Mouse (Mus musculus) liver, embryonic 13.5 days (tissue): ENCODE measurements at regions not wholly inside any gene's neighbourhood (a gene's known extent, or its start where the extent isn't known, plus 50 kb on each side); places are given as distances from the start of the nearest gene placed in this dataset.

ENCODE experiments used
- ATAC-seq: fragments of 200-750 bp; cut with Nextera tagmentation; 2 replicates; pipeline ENCODE4 v1.8.0; 2017; ENCODE audit warnings: low read depth, mild to moderate bottlenecking, moderate number of reproducible peaks, moderate library complexity
- DNase-seq: peaks from one replicate; pipeline ENCODE4 v3.0.0; 2022
- H3K27ac ChIP-seq: fragments of 300-500 bp; sonication (generic); 2 replicates; pipeline ENCODE4 v1.5.1; 2015; ENCODE audit warnings: moderate library complexity, mild to moderate bottlenecking, inconsistent platforms
- H3K27me3 ChIP-seq: fragments of 300-500 bp; sonication (generic); 2 replicates; pipeline ENCODE4 v1.6.1; 2015; ENCODE audit warnings: mild to moderate bottlenecking, inconsistent platforms
- H3K36me3 ChIP-seq: fragments of 300-500 bp; sonication (generic); 2 replicates; pipeline ENCODE4 v1.6.1; 2015; ENCODE audit warnings: mild to moderate bottlenecking, inconsistent platforms
- H3K4me1 ChIP-seq: fragments of 300-500 bp; sonication (generic); replicated peaks from 2 replicates; pipeline ENCODE4 v1.6.1; 2015; ENCODE audit warnings: inconsistent platforms
- H3K4me2 ChIP-seq: fragments of 300-500 bp; sonication (generic); 2 replicates; pipeline ENCODE4 v1.6.1; 2015; ENCODE audit warnings: inconsistent platforms, mild to moderate bottlenecking, moderate library complexity
- H3K4me3 ChIP-seq: fragments of 300-500 bp; sonication (generic); replicated peaks from 2 replicates; pipeline ENCODE4 v1.5.1; 2015; ENCODE audit warnings: mild to moderate bottlenecking, inconsistent platforms
- H3K9ac ChIP-seq: fragments of 300-500 bp; sonication (generic); 2 replicates; pipeline ENCODE4 v1.6.1; 2015; ENCODE audit warnings: mild to moderate bottlenecking, inconsistent platforms
- H3K9me3 ChIP-seq: fragments of 300-500 bp; sonication (generic); replicated peaks from 2 replicates; pipeline ENCODE4 v1.6.1; 2016; ENCODE audit warnings: inconsistent platforms
- WGBS: fragments of 180-500 bp; shearing (Covaris S2); methylation state at CpG from one replicate; pipeline ENCODE4 v1.1.7; 2015; ENCODE audit not compliant: insufficient replicate concordance; 5-methylcytosine and 5-hydroxymethylcytosine counted together

DNA sequence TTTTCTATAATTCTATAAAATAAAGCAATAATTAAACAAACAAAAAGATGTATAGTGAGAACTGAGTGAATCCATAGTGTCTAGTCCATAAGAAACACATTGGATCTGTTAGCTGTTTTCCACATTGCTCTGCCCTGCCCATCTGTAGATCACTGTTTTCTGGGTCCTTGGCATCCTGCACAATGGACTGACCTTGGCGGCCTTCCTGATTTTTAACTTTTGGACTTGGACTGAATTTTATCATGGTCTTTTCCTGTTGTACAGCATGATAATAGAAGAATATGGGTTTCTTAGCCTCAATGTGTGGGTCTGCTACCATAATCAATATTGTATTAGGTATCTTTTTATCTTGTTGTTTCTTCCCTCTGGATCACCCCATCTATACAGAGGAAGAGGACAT is 456.0 kb downstream of the 1810013L24Rik start:
- 64% methylated on average over 1 of the region's 1 CpGs for WGBS
- ATAC-seq (no peak), DNase-seq (no peak)
- no peaks in the 10 kb centered on the region for H3K9me3 ChIP-seq
- no peaks in the 10 kb centered on the region for H3K36me3 ChIP-seq
- H3K27me3 ChIP-seq: no peaks in the 10 kb centered on the region
- no peak overlapping the region for H3K27ac ChIP-seq
- no peaks in the 10 kb centered on the region for H3K4me1 ChIP-seq
- H3K4me3 ChIP-seq: no peak overlapping the region
- no peak overlapping the region for H3K9ac ChIP-seq
- H3K4me2 ChIP-seq: no peak overlapping the region

GRCm38 (mm10) chr16:9287557-9287956 is 457.7 kb downstream of the 1810013L24Rik start:
- H3K9me3 ChIP-seq: no peaks in the 10 kb centered on the region
- ATAC-seq: no peak
- no peak for DNase-seq
- H3K4me2 ChIP-seq: no peak overlapping the region
- WGBS: 55% methylated on average over 6 of the region's 6 CpGs
- H3K36me3 ChIP-seq: no peaks in the 10 kb centered on the region
- no peaks in the 10 kb centered on the region for H3K4me1 ChIP-seq
- H3K27me3 ChIP-seq: no peaks in the 10 kb centered on the region
- no peak overlapping the region for H3K4me3 ChIP-seq
- no peak overlapping the region for H3K9ac ChIP-seq
- no peak overlapping the region for H3K27ac ChIP-seq

DNA sequence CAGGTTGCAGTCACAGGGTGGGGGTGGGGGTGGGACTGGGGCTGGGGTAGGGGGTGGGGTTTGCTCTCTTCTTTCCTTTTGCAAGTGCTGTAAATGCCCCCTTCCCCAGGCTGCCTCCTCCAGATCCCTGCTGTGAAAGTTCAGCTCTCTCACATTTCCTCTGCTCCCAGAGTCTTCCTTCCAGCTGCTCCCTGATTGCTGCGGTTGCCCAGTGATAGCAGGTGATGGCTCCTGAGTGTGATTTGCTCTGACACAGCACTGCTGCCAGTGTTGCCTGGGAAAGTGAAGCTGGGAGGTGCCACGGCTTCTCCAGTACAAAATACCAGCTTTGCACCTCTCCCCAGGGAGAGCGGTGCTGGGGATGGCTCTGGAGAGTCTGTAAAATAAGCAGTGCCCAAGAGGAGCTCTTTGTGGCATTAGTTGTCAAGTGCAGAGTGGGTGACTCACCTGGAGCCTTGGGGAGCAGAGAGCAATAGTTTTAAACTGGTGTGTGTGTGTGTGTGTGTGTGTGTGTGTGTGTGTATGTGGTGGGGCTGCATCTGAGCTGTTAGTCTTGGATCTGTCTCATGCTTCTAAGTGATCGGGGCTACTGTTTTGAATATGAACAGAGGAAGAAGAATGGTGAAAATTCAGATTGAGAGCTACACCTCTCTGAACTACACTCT is 461.6 kb downstream of the 1810013L24Rik start:
- no peaks in the 10 kb centered on the region for H3K36me3 ChIP-seq
- no peak overlapping the region for H3K4me3 ChIP-seq
- H3K9me3 ChIP-seq: no peaks in the 10 kb centered on the region
- ATAC-seq (no peak), DNase-seq (no peak)
- no peak overlapping the region for H3K27ac ChIP-seq
- H3K9ac ChIP-seq: no peak overlapping the region
- no peak overlapping the region for H3K4me2 ChIP-seq
- no peaks in the 10 kb centered on the region for H3K27me3 ChIP-seq
- H3K4me1 ChIP-seq: no peaks in the 10 kb centered on the region
- whole genome bisulfite sequencing: 44% methylated on average over 4 of the region's 4 CpGs

DNA sequence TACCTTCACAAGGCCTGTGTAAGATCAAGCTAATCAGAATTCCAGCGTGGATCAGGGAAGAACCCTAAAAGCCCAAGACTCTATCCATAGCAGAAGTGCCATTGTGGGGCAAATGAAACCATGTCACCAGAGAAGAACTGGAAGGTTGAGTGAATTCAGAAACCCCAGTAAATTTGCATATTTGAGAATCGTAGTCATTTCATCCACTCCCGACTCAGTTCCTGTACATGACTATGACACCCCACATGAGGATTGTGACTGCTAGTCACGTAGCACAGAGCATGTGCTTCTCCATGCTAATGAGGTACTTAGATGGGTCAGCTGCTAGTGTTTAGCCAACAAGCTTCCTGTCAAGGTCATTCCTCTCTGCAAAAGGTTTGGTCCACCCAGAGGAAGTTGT is 473.2 kb downstream of the 1810013L24Rik start:
- no peaks in the 10 kb centered on the region for H3K36me3 ChIP-seq
- DNase-seq: no peak
- WGBS: 58% methylated on average over 4 of the region's 4 CpGs
- no peaks in the 10 kb centered on the region for H3K27me3 ChIP-seq
- no peak overlapping the region for H3K4me2 ChIP-seq
- no peaks in the 10 kb centered on the region for H3K9me3 ChIP-seq
- H3K4me3 ChIP-seq: no peak overlapping the region
- H3K9ac ChIP-seq: no peak overlapping the region
- H3K27ac ChIP-seq: no peak overlapping the region
- ATAC-seq: no peak
- no peaks in the 10 kb centered on the region for H3K4me1 ChIP-seq

DNA sequence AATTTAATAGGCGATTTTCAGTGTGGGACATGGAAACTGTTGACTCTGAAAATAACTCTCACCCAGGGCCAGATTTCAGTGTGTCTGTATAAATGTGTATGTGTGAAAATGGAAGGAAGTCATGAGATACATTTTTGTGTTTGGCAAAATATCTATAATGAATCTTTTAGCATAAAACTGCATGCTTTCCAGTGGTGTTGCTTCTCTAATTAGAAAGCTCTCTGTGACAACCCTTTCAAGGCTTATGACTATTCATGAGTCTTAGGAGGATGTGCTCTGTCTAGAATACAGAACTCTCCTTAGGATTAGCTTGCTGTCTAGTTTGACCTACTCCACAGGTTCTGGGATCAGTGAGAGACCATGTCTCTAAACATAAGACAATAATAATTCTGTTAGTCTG is 474.2 kb downstream of the 1810013L24Rik start:
- H3K4me3 ChIP-seq: no peak overlapping the region
- H3K4me2 ChIP-seq: no peak overlapping the region
- H3K9me3 ChIP-seq: no peaks in the 10 kb centered on the region
- H3K4me1 ChIP-seq: no peaks in the 10 kb centered on the region
- H3K27ac ChIP-seq: no peak overlapping the region
- no peak overlapping the region for H3K9ac ChIP-seq
- H3K27me3 ChIP-seq: no peaks in the 10 kb centered on the region
- no peak for DNase-seq
- ATAC-seq: no peak
- no peaks in the 10 kb centered on the region for H3K36me3 ChIP-seq
- 42% methylated on average over 1 of the region's 1 CpGs for WGBS

- H3K27me3 ChIP-seq: no peaks in the 10 kb centered on the region
- no peak overlapping the region for H3K4me3 ChIP-seq
- ATAC-seq (no peak), DNase-seq (no peak)
- H3K4me2 ChIP-seq: no peak overlapping the region
- H3K27ac ChIP-seq: no peak overlapping the region
- H3K9me3 ChIP-seq: no peaks in the 10 kb centered on the region
- no peaks in the 10 kb centered on the region for H3K36me3 ChIP-seq
- no peaks in the 10 kb centered on the region for H3K4me1 ChIP-seq
- 11% methylated on average over 1 of the region's 1 CpGs for WGBS
- no peak overlapping the region for H3K9ac ChIP-seq
Measured at GRCm38 (mm10) chr16:9310744-9311143, 480.8 kb downstream of the 1810013L24Rik start.

DNA sequence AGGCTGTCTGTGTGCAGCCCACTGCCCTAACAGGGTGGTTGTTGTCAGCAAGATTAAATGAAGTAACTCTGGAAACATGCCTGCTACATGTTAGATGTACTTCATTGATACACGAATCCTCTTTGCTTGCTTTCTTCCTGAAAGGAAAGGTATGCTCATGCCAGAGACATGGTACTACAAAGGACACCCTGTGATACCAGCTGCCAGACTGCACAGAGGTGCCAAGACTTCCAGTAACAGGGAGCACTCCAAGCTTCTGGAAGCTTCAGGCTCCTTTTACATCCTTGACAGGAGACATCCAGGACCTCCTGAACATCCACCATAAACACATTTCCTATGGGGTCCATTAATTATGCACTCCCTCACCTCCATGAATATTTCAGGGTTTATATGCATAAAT is 505.7 kb downstream of the 1810013L24Rik start:
- H3K4me3 ChIP-seq: no peak overlapping the region
- H3K9ac ChIP-seq: no peak overlapping the region
- no peak overlapping the region for H3K4me2 ChIP-seq
- no peaks in the 10 kb centered on the region for H3K27me3 ChIP-seq
- ATAC-seq (no peak), DNase-seq (no peak)
- H3K4me1 ChIP-seq: no peaks in the 10 kb centered on the region
- no peaks in the 10 kb centered on the region for H3K9me3 ChIP-seq
- no peaks in the 10 kb centered on the region for H3K36me3 ChIP-seq
- 87% methylated on average over 1 of the region's 1 CpGs for WGBS
- no peak overlapping the region for H3K27ac ChIP-seq

GRCm38 (mm10) chr16:9336063-9336462 is 506.2 kb downstream of the 1810013L24Rik start:
- no peaks in the 10 kb centered on the region for H3K27me3 ChIP-seq
- H3K9me3 ChIP-seq: no peaks in the 10 kb centered on the region
- no peak for DNase-seq
- H3K36me3 ChIP-seq: no peaks in the 10 kb centered on the region
- no peak for ATAC-seq
- no peak overlapping the region for H3K9ac ChIP-seq
- no peak overlapping the region for H3K4me3 ChIP-seq
- 71% methylated on average over 6 of the region's 6 CpGs for WGBS
- no peak overlapping the region for H3K27ac ChIP-seq
- H3K4me1 ChIP-seq: no peaks in the 10 kb centered on the region
- H3K4me2 ChIP-seq: no peak overlapping the region

DNA sequence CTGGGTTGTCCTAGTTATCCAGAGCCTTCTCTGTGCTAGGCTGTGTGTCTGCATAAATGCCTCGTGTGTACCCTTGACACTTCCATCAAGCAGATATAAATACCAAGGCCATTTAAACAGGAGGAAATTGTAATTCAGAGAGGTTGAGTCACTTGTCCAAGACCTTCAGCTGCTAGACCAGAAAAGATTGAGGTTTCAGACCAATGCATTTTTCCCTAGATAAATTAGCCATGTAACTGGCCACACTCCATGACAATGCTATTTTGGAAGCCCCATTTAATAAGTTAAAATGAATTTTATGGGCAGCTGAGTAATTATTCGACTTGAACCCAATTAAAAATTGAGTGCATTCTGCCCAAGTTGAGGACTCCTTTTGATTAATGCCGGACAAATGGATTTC is 509.6 kb downstream of the 1810013L24Rik start:
- Histone ChIP-seq H3K4me1 (no peaks in the 10 kb centered on the region), H3K27me3 (no peaks in the 10 kb centered on the region), H3K4me3 (no peak overlapping the region), H3K36me3 (no peaks in the 10 kb centered on the region), H3K9me3 (no peaks in the 10 kb centered on the region), H3K9ac (no peak overlapping the region), H3K4me2 (no peak overlapping the region), H3K27ac (no peak overlapping the region)
- 56% methylated on average over 3 of the region's 3 CpGs for WGBS
- DNase-seq (no peak), ATAC-seq (no peak)

- no peak for DNase-seq
- H3K4me1 ChIP-seq: no peaks in the 10 kb centered on the region
- H3K27ac ChIP-seq: no peak overlapping the region
- H3K9me3 ChIP-seq: no peaks in the 10 kb centered on the region
- H3K27me3 ChIP-seq: no peaks in the 10 kb centered on the region
- H3K36me3 ChIP-seq: no peaks in the 10 kb centered on the region
- 64% methylated on average over 4 of the region's 4 CpGs for WGBS
- no peak overlapping the region for H3K4me2 ChIP-seq
- H3K9ac ChIP-seq: no peak overlapping the region
- H3K4me3 ChIP-seq: no peak overlapping the region
- no peak for ATAC-seq
Measured at GRCm38 (mm10) chr16:9341245-9341644, 511.3 kb downstream of the 1810013L24Rik start.

DNA sequence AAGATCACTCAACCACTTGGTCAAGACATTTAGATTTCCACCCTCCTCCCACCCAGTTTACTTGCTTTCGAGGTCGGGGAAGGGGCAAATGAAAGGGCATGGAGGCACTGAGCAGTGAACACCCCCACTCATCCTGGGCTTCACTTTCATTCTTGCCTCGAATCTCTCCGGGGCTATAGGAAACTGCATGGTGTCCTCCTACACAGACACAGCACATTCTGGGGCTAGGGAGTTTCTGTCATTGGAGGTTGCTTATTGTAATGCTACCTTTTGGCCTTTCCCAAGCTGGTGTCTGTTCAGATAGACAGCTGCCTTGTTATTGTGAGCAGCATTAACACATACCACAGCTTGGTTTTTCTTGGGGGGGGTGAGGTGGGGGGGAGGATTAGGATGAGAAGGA is 523.9 kb downstream of the 1810013L24Rik start:
- ATAC-seq: no peak
- Histone ChIP-seq H3K4me3 (no peak overlapping the region), H3K4me1 (no peaks in the 10 kb centered on the region), H3K36me3 (no peaks in the 10 kb centered on the region), H3K27ac (no peak overlapping the region), H3K9me3 (no peaks in the 10 kb centered on the region), H3K4me2 (no peak overlapping the region), H3K27me3 (no peaks in the 10 kb centered on the region), H3K9ac (no peak overlapping the region)
- DNase-seq: no peak
- 60% methylated on average over 4 of the region's 4 CpGs for WGBS

GRCm38 (mm10) chr16:9354331-9355030 is 524.6 kb downstream of the 1810013L24Rik start:
- H3K27ac ChIP-seq: no peak overlapping the region
- no peak for DNase-seq
- 57% methylated on average over 8 of the region's 8 CpGs for WGBS
- H3K4me3 ChIP-seq: no peak overlapping the region
- H3K27me3 ChIP-seq: no peaks in the 10 kb centered on the region
- no peak for ATAC-seq
- H3K36me3 ChIP-seq: no peaks in the 10 kb centered on the region
- no peak overlapping the region for H3K9ac ChIP-seq
- H3K4me1 ChIP-seq: no peaks in the 10 kb centered on the region
- no peak overlapping the region for H3K4me2 ChIP-seq
- H3K9me3 ChIP-seq: no peaks in the 10 kb centered on the region
